Mouse (Mus musculus) regulatory T cell (primary cell): Measurements from ENCODE around the gene Lrp6.

Experiments
- in situ Hi-C: fragments of 300-600 bp; cut with MboI, MseI; formaldehyde crosslinking; loops from one replicate; pipeline ENCODE4 v1.15.1; 2025; ENCODE audit warnings: high pct_unique_total_duplicates

The Lrp6 gene

DNA sequence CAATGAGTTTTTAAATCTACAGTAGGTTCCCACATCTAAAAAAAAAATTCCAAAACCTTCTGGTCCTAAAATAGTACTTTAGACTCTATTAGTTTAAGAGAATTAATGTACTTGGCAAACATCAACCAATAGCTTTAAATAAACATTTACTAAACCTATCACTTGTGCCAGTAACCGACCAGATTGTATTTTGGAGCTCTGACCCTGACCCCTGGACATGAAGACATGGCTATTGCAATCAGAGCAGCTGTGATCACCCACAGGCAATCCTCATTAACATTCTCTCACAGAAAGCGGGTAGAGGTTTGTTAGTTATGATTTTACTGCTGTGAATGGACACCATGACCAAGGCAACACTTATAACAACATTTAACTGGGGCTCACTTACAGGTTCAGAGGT, 67.7 kb downstream of the Lrp6 start:
- in situ Hi-C loops = loop anchor here (10.0 kb wide), 1 partner anchor 116 kb away; no protein-coding TSS in a partner anchor

DNA sequence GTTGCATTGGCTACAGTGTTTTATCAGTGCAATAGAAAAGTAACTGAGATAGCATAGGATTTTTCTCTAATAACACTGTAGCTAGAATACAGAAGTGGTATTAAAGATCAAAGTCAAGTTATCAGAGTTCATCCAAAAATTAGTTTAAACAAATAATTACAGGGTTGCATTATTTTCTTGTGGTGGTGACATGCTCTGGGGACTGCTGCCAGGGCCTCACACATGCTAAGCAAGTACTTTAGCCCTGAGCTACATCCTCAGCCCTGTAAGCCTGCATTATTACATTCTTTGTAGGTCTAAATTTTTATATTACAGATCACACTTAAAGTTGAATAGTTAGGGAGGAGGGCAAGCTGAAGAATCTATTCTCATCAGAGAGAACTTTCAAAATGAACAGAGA, 68.2 kb downstream of the Lrp6 start:
- in situ Hi-C loops = loop anchor here (10.0 kb wide), 1 partner anchor 116 kb away; no protein-coding TSS in a partner anchor

DNA sequence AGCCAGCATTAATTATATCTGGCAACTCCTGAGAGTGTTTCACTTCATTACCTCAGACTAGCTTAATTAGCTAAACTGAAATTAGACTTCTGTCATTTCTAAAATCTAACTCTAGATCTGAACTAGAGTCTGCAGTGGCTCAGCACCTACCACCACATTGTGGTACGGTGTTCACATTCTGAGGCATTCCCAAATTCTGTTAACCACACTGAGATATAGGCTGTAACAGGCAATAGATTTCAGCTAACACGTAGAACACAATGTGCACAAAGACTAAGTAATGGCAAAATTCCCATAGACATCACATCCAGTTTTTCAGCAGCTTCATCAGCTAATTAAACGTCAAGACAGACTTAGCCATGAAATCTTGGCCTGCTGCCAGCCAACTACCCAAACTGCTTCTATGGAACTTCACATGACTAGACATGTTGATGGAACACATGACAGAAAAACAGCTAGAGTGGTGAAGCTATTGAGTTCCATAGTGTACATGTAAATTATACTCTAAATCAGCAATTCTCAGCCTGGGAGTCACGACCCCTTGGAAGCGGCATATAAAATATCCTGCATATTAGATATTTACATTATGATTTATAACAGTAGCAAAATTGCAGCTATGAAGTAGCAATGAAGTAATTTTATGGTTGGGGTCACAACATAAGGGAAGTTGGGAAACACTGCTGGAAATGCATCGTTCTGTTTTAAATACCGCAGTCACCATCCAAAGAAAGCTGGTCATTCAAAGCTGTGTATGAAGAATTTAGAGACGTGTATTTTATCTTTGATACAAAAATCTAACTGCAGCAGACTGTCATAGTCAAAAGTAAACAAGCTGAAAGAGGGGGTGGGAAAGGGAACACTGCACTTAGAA, 71.7 kb downstream of the Lrp6 start:
- in situ Hi-C loops = loop anchor here (10.0 kb wide), 1 partner anchor 120 kb away; no protein-coding TSS in a partner anchor

DNA sequence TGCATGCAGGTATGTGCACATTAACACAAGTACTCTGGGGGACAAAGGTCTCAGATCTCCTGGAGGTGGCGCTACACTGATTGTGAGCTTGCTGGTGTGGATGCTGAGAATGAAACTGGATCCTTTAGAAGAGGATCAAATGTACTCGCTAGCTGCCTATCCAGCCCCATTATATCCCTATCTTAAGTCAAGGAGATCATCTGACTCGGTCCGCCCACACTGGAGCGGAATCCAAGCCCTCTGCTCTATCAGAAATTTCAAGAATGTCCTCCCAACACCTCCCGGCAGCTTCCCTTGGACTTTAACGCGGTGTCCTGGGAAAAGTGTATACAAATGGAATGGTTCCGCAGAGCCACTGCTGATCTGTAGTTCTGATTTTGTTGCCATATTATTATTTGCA, 77.1 kb downstream of the Lrp6 start:
- in situ Hi-C loops = loop anchor here (5.0 to 10.0 kb wide), 2 partner anchors 57 to 125 kb away; no protein-coding TSS in a partner anchor

DNA sequence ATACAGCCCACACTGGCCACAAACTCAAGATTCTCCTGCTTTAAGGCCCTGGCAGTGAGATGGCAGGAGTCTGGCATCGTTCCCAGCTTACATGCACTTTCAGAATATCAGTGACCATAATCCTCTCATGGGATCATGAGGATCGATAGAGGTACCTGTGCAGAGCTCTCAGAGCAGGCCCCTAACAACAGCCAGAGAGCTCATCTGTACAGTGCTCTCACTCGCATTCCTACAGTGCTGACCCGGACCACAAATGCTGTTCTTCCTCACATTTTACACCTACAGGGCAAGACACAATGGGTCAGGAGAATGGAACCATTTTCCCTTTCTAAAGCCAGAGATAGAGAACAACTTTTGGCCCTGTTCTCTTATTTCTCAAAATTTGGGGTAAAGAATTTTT, 77.6 kb downstream of the Lrp6 start:
- in situ Hi-C loops = loop anchor here (5.0 kb wide), 1 partner anchor 57 kb away; no protein-coding TSS in a partner anchor

DNA sequence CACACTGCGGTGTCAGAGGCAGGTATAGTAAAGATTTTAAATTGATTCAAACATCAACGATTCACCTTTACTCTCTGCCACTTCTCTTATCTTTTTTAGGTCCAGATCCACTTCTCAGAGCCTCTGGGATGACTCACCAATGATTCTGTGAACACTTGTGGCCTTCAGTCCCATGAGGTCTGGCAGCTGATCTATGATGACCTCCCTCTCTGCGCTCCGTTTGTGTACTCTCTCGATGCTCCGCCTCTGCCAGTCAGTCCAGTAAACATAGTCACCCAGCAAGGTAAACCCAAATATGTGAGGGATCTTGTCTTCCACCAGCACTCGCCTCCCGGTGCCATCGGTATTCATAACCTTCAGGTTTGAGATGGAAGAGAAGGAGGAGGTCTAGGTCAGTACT, 80.4 kb downstream of the Lrp6 start:
- in situ Hi-C loops = loop anchor here (5.0 kb wide), 1 partner anchor 54 kb away; no protein-coding TSS in a partner anchor

DNA sequence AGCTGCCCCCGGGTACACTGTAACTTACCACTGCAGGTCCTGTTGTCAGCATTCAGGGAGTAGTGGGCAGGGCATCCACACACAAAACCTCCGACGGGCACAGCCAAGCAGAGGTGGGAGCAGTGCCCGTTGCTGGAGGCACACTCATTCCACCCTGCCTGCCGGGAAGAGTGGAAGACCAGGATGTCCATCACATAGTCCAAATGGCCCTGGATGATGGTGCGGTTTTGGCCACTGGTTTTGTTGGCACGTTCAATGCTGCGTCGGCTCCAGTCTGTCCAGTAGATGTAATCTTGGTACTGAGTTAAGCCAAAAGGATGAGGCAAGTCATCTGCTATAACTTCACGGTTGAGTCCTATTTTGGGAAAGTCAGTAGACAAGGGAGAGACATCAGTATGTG, 87.3 kb downstream of the Lrp6 start:
- in situ Hi-C loops = no loop called here

DNA sequence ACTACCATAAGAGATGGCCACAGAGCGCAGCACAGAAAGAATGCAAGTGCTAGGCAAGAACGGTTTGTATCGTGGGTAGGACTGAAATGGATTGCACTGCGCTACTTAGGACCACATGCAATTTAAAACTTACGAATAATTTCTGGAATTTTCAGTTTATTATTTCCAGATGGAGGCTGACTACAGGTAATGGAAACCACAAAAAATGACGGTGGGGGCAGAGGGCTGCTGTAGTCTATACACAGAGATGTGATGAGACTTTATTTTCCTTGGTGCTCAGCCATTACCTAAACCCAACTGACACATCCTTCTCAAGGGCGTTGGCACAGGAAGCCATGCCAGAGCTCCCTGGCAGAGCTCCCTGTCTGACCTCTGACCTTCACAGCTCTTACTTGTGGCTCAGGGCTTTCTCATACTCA, 93.6 kb downstream of the Lrp6 start:
- in situ Hi-C loops = no loop called here

DNA sequence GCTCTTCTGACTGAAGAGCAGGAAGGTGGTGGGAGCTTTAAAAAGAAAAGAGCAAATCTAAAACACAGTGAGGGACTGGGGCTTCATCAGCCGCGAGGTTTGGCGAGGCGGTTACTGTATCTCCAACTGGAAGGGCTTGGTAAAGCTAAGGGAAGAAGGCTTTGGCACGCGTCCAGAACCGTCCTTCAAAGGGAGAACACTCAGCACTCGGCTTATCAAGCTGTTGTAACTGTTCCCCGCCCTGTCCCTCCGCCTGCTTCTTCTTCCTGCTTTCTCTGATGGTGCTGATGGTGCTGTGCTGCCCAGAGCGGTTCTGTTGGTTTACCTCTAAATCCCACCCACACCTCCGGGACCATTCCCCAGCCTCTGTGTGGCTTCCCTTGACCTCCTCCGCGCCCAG, 95.9 kb downstream of the Lrp6 start:
- in situ Hi-C loops = no loop called here

DNA sequence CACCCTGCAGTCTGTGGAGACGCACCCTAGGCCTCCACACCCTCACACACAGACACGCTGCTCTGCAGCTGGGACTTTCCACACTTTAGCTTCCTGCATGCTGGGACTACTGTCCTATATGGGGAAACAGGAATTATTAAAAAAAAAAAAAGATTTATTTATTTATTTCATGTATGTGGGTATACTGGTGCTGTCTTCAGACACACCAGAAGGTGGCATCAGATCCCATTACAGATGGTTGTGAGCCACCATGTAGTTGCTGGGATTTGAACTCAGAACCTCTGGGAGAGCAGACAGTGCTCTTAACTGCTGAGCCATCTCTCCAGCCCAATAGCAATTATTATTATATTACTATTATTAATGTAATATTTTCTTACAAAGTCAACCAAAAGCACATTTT, 97.5 kb downstream of the Lrp6 start:
- in situ Hi-C loops = no loop called here

DNA sequence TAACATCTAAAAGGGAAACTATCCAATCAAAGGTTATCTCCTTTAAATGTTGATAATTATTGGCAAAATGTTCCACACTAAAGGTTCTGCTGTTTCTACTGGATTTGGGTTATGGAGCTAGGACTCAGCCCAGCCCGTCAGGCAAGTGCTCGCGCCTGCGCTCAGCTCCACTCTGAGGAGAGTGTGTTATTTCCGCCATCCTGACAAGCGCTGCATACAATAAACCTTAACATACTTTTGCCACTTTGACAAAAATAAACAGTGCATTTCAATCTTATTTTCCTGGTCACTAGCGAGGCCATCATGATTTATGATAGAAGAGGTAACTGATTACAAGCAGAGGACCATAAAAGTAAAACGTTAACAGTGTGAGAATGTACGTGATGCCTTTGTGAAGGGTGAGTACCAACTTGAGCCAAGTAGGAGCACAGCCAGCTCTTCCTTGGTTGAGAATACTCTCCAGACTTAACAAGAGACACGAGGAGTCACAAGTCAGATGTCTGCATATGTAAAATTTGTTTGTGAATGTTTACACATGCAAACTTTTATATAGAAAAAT, 100.0 kb downstream of the Lrp6 start:
- in situ Hi-C loops = no loop called here

DNA sequence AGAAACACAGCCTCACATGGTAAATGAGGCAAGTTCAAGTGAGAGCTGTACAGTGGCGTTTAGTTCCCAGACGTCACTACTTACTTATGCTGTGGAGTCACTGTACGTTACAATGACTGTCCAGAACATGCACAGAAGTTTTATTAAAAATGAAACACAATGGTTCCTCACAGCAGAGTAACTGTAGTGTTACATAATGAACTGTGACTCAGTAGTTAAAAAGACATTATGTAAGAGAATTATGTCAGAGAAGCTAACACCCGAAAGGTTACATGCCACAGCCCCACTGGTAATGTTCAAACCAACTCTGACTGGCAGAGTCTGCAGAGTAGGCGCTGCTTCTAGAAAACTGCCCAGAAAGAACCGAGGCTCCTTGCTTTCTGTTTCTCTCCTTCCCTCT, 105.6 kb downstream of the Lrp6 start:
- in situ Hi-C loops = no loop called here

DNA sequence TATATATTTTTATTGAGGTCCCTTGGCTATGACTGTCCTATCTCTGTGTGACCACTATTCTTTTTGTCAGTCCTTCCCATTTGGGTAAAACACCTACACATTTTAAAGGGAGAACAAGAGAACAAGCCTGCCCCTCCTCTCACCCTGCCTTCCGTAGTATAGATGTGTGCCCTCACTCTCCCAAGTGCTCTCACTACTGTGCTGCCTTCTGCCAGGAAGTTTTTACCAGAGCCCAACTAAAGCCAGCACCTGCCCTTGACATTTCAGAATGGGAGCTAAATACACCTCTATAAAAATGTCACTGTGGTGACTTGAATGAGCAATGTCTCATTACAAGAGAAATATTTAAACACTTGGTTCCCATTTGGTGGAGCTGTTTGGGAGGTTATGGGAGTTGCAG, 108.4 kb downstream of the Lrp6 start:
- in situ Hi-C loops = no loop called here

DNA sequence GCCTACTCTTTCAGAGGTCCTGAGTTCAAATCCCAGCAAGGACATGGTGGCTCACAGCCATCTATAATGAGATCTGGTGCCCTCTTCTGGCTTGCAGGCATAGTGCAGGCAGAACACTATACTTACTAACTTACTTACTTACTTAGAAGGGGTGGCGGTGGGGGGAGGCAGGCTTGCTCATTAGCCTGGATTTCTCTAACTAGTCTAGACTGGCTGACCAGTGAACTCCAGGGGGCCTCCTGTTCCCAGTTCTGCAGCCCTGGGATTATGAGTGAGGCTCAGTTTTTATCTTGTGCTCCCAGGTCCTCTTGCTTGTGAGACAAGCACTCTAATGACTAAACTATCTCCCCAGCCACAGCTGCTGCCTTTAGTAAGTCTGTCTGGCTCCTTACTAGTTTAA, 112.7 kb downstream of the Lrp6 start:
- in situ Hi-C loops = no loop called here

DNA sequence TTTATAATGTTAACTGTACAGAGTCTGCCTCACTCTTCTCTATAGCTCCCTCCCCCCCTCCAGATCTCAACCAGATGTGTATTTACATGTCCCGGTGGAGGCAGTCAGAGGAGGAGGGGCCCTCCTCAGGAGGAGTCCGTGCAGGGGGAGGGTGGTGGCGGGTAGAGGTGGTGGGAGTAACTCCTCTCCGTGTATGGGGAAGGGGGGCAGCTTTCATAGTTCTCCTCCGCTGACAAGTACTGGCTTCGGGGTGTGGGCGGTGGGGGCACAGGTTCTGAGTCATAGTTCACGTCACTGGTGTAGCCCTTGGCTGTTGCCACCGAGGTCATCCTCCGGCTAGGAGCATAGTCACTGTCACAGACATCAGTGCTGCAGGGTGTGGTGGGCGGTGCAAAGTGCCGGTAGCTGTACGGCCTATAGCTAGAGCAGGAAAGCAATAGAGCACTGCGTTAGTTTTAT, 116.1 kb downstream of the Lrp6 start:
- in situ Hi-C loops = no loop called here

DNA sequence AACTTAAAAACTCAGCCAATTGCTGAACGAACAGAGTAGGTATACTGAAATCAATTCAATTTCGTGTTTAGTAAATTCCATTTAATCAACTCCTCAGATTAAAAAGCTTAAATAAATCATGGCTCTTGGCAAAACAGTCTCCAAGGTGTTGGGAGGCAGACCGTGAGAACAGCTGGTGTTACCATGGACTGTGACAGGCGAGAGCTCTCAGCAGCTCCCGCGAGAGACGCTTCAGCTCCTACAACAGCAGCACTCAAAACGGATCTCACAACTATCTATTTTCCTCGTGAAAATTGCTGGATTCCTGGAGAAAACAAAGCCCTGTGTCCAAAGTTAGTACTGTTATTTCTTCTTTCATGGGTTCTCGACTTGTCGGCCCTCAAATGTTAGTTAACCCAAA, 116.8 kb downstream of the Lrp6 start:
- in situ Hi-C loops = no loop called here

DNA sequence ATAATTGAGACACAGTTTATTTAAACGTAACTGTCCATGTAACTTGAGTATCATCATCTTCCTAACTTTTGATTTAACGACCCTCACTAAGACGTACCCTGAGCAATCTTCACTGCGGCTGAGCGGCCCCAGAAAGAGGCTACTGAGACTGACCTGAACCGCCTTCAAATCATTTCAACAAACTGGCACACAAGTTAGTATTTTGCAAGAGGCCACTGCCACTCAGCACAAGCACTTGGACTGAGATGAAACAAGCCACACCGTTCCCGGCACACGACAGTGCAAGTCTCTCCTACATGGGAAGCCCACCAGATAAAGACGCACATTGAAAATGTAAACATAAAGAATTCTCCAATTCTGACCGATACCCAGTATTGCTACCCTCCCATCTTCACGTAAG, 118.3 kb downstream of the Lrp6 start:
- in situ Hi-C loops = no loop called here

DNA sequence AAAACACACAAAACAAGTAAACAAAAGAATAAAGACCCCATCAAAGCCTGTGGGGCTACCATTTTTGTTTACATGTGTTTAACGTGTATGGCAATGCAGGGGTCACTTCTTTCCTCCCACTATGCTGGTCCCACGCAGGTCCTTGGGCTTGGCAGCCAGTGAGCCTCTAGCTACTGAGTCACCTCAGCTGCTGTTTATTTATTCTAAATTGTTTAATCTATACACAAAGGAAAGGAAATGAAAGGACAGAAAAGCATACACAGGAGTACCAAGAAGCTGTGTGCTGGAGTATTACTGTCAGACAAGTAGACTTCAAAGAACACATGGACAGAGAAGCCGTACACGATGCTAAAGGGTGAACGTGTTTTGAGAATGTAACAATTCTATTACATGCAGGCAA, 122.8 kb downstream of the Lrp6 start:
- in situ Hi-C loops = no loop called here

DNA sequence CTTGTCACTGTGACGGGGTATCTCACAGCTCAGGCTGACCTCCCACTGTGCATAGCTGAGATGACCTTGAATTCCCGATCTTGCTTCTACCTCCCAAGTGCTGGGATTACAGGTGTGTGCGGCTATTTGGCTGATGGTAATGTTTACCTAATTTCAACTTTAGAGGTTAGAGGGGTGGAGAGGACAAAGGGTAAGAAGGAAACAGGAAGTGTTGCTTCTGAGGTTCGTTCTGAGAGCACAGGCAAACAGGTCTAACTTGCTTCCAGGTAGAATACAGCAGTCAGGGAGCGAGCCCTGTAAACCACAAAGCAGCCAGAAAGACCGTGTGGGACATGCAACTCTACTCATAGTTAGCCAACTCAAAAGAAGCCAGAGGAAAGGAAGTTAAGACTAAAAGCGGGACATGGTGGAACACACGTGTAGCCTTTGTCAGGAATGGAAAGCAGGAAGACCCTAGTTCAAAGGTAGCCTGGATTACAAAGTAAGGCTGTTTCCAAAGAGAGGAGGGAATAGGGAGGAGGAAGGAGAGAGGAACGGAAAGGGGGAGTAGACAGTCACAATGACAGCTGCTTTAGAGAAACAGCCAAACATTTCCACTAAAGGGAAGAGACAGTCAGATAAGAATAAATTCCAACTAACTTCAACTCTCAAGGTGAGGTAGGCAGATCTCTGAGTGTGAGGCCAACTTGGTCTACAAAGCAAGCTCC, 123.4 kb downstream of the Lrp6 start:
- in situ Hi-C loops = no loop called here

DNA sequence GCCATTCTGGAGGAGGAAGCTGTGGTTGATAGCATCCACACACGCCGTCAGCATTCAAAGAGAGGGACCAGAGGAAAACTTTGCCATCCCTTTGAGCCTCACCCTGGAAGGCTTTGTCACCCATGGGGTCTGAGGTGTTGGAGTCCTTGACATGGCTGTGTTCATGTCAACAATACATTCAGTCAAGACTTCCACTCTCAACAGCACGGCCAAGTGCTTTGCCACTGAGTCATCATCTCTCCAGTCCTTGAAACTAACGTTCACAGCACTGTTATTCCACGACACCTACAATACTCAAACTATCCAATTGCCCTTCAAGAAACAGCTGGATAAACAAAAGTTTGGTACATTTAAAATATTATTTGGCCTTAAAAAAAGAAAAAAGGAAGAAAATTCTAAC, 124.5 kb downstream of the Lrp6 start:
- in situ Hi-C loops = no loop called here

DNA sequence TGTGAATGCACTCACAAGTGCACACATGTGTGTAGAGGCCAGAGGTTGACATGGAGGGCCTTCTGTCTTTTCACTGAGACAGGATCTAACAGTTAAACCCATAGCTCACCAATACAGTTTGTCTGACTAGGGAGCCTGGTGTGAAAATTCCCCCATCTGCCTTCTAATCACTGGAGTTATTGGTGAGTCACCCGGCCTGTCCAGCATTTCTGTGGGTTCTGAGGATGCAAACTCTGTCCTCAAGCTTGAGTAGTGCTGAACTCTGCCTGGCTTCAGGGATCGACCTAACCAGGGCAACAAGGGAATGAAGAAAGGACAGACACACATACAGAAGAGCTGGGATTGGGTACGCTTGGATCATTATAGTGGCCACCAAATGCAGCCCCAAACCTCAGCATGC, 125.0 kb downstream of the Lrp6 start:
- in situ Hi-C loops = no loop called here

DNA sequence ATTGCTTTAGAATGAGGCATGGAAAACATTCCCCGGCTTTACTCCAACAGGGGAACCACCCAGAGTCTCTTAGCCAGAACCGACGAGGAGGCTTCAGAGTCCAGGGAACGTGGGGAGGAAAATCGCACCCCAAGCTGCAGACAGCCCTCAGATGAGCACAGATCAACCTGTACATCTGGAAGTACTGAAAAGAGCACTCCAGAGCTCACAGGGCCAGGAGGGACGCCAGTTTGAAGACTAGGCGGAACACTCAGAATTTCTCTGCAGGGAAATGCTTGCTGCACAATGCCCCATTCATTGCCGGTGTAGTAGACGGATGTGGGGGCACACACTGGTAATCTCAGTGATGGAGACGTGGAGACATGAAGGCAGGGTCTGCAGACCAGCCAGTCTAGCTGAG, 126.7 kb downstream of the Lrp6 start:
- in situ Hi-C loops = no loop called here
